Mouse (Mus musculus) megakaryocyte, embryonic 14.5 days (primary cell): ENCODE data around the gene Cntrob. TPM values are rescaled to one million over a fixed set of nuclear protein-coding genes. Genes with fewer than 3 reads are reported as not detected.

Source experiments
- H3K27me3 ChIP-seq: replicated peaks from 2 replicates; pipeline ENCODE3; 2012; ENCODE audit warnings: inconsistent platforms
- H3K36me3 ChIP-seq: replicated peaks from 2 replicates; pipeline ENCODE3; 2012; ENCODE audit warnings: low read length, inconsistent platforms, mixed read lengths
- H3K4me1 ChIP-seq: 2 replicates; pipeline ENCODE4 v1.6.1; 2012; ENCODE audit warnings: inconsistent platforms
- H3K4me3 ChIP-seq: replicated peaks from 2 replicates; pipeline ENCODE3; 2012; ENCODE audit warnings: moderate library complexity, mild to moderate bottlenecking, inconsistent platforms
- H3K9me3 ChIP-seq: 2 replicates; pipeline ENCODE4 v1.6.1; 2012; ENCODE audit warnings: inconsistent platforms
- FLI1 ChIP-seq: IDR thresholded peaks from 2 replicates; pipeline ENCODE4 v1.6.1; 2012; ENCODE audit warnings: low read length, inconsistent platforms, mixed read lengths
- GATA1 ChIP-seq: IDR thresholded peaks from 3 replicates; pipeline ENCODE4 v1.6.1; 2012; ENCODE audit warnings: mixed read lengths, low read length, inconsistent platforms, borderline replicate concordance
- polyA plus RNA-seq: library from polyadenylated mRNA; stranded (reverse); fragments of >175 nt; gene quantifications from 2 replicates; pipeline ENCODE4 v1.2.3, GENCODE M21; 2012; ENCODE audit warnings: low replicate concordance; ENCODE audit not compliant: insufficient read depth

The Cntrob gene
- polyA plus RNA-seq, 1 experiment: 9.3 TPM

GRCm38 (mm10) chr11:69367616-69368355 lies 44.2 kb upstream of the Cntrob start:
- Histone ChIP-seq H3K27me3 (peaks cover 82% of the 10 kb centered on the region), H3K9me3 (0 out of 2 replicates have a peak, but pooled peaks cover 1% of the 10 kb centered on the region), H3K36me3 (no peaks in the 10 kb centered on the region), H3K4me3 (peak overlapping the region; percentile 93), H3K4me1 (peaks cover 56% of the 10 kb centered on the region)
- TF ChIP-seq GATA1 (no peak), FLI1 (no peak)

- H3K27me3 ChIP-seq: peaks cover 79% of the 10 kb centered on the region
- TF ChIP-seq FLI1: no peak
- TF ChIP-seq GATA1: no peak
- 0 out of 2 replicates have a peak, but pooled peaks cover 2% of the 10 kb centered on the region for H3K9me3 ChIP-seq
- H3K36me3 ChIP-seq: no peaks in the 10 kb centered on the region
- H3K4me1 ChIP-seq: peaks cover 49% of the 10 kb centered on the region
- peak overlapping the region; percentile 93 for H3K4me3 ChIP-seq
Observed at GRCm38 (mm10) chr11:69366855-69367615, 43.5 kb upstream of the Cntrob start.

GRCm38 (mm10) chr11:69366157-69366854 lies 42.7 kb upstream of the Cntrob start:
- Histone ChIP-seq H3K36me3 (no peaks in the 10 kb centered on the region), H3K9me3 (0 out of 2 replicates have a peak, but pooled peaks cover 2% of the 10 kb centered on the region), H3K4me3 (peak overlapping the region; percentile 93), H3K27me3 (peaks cover 79% of the 10 kb centered on the region), H3K4me1 (peaks cover 43% of the 10 kb centered on the region)
- TF ChIP-seq GATA1 (no peak), FLI1 (no peak)

- 0 out of 2 replicates have a peak, but pooled peaks cover 2% of the 10 kb centered on the region for H3K9me3 ChIP-seq
- H3K36me3 ChIP-seq: no peaks in the 10 kb centered on the region
- TF ChIP-seq GATA1 (no peak), FLI1 (no peak)
- peaks cover 43% of the 10 kb centered on the region for H3K4me1 ChIP-seq
- H3K27me3 ChIP-seq: peaks cover 79% of the 10 kb centered on the region
- peak overlapping the region; percentile 93 for H3K4me3 ChIP-seq
Observed at GRCm38 (mm10) chr11:69365722-69366121, 42.1 kb upstream of the Cntrob start.

- no peaks in the 10 kb centered on the region for H3K36me3 ChIP-seq
- no peak overlapping the region for H3K4me3 ChIP-seq
- H3K4me1 ChIP-seq: peaks cover 47% of the 10 kb centered on the region
- H3K9me3 ChIP-seq: 0 out of 2 replicates have a peak, but pooled peaks cover 2% of the 10 kb centered on the region
- peaks cover 84% of the 10 kb centered on the region for H3K27me3 ChIP-seq
- TF ChIP-seq GATA1 (no peak), FLI1 (no peak)
Observed at GRCm38 (mm10) chr11:69364910-69365309, 41.3 kb upstream of the Cntrob start.

- no peaks in the 10 kb centered on the region for H3K36me3 ChIP-seq
- no peak overlapping the region for H3K4me3 ChIP-seq
- H3K4me1 ChIP-seq: peaks cover 47% of the 10 kb centered on the region
- 0 out of 2 replicates have a peak, but pooled peaks cover 2% of the 10 kb centered on the region for H3K9me3 ChIP-seq
- H3K27me3 ChIP-seq: peaks cover 89% of the 10 kb centered on the region
- TF ChIP-seq FLI1 (no peak), GATA1 (no peak)
Observed at GRCm38 (mm10) chr11:69364376-69364775, 40.8 kb upstream of the Cntrob start.

GRCm38 (mm10) chr11:69362479-69362878 lies 38.9 kb upstream of the Cntrob start:
- peaks cover 89% of the 10 kb centered on the region for H3K27me3 ChIP-seq
- 0 out of 2 replicates have a peak, but pooled peaks cover 2% of the 10 kb centered on the region for H3K9me3 ChIP-seq
- peaks cover 31% of the 10 kb centered on the region for H3K4me1 ChIP-seq
- no peak for TF ChIP-seq FLI1
- TF ChIP-seq GATA1: no peak
- no peaks in the 10 kb centered on the region for H3K36me3 ChIP-seq
- no peak overlapping the region for H3K4me3 ChIP-seq

GRCm38 (mm10) chr11:69362021-69362420 lies 38.4 kb upstream of the Cntrob start:
- 0 out of 2 replicates have a peak, but pooled peaks cover 2% of the 10 kb centered on the region for H3K9me3 ChIP-seq
- no peak overlapping the region for H3K4me3 ChIP-seq
- peaks cover 26% of the 10 kb centered on the region for H3K4me1 ChIP-seq
- TF ChIP-seq FLI1: no peak
- TF ChIP-seq GATA1: no peak
- peaks cover 89% of the 10 kb centered on the region for H3K27me3 ChIP-seq
- no peaks in the 10 kb centered on the region for H3K36me3 ChIP-seq

- Histone ChIP-seq H3K4me3 (no peak overlapping the region), H3K27me3 (peaks cover 86% of the 10 kb centered on the region), H3K9me3 (0 out of 2 replicates have a peak, but pooled peaks cover under 1% of the 10 kb centered on the region), H3K4me1 (peaks cover 5% of the 10 kb centered on the region; the same call in 1 of the 2 replicates), H3K36me3 (no peaks in the 10 kb centered on the region)
- no peak for TF ChIP-seq FLI1
- no peak for TF ChIP-seq GATA1
Observed at GRCm38 (mm10) chr11:69357690-69358089, 34.1 kb upstream of the Cntrob start.

- Histone ChIP-seq H3K36me3 (no peaks in the 10 kb centered on the region), H3K4me3 (no peak overlapping the region), H3K27me3 (peaks cover 86% of the 10 kb centered on the region), H3K9me3 (no peaks in the 10 kb centered on the region), H3K4me1 (peaks cover 5% of the 10 kb centered on the region; the same call in 1 of the 2 replicates)
- TF ChIP-seq GATA1 (no peak), FLI1 (no peak)
Observed at GRCm38 (mm10) chr11:69356544-69356943, 33.0 kb upstream of the Cntrob start.
